Mouse (Mus musculus) C2C12 (cell line): ENCODE measurements around the gene C130074G19Rik.

Experiments used
- CEBPB ChIP-seq: IDR thresholded peaks from one replicate; pipeline ENCODE4 v1.6.1; 2011; ENCODE audit warnings: low read depth, mild to moderate bottlenecking, control low read depth, moderate library complexity
- CTCF ChIP-seq: IDR thresholded peaks from one replicate; pipeline ENCODE4 v1.5.1; 2011; ENCODE audit not compliant: control insufficient read depth, insufficient read depth, insufficient read length
- FOSL1 ChIP-seq: IDR thresholded peaks from one replicate; pipeline ENCODE4 v1.8.0; 2011; ENCODE audit warnings: mild to moderate bottlenecking, low read length; ENCODE audit not compliant: poor library complexity, insufficient read depth, severe bottlenecking
- USF1 ChIP-seq: IDR thresholded peaks from one replicate; pipeline ENCODE4 v1.6.1; 2011; ENCODE audit warnings: low read depth, mild to moderate bottlenecking, control low read depth, moderate library complexity

- TF ChIP-seq CEBPB, result no peak
- no peak for TF ChIP-seq USF1
- no peak for TF ChIP-seq FOSL1
- TF ChIP-seq CTCF, result no peak
Measured at GRCm38 (mm10) chr1:184902886-184903285, 19.9 kb upstream of the C130074G19Rik start.
